Mouse (Mus musculus) intestine, embryonic 14.5 days (tissue): ENCODE measurements around the gene Ube2g2. TPM values are rescaled to one million over a fixed set of nuclear protein-coding genes. Genes with fewer than 3 reads are reported as not detected.

Source experiments
- ATAC-seq: fragments of 200-750 bp; cut with Nextera tagmentation; replicated peaks from 2 replicates; pipeline ENCODE4 v1.8.0; 2017; ENCODE audit warnings: low read depth, moderate number of reproducible peaks, moderate TSS enrichment, moderate library complexity; ENCODE audit not compliant: low FRiP score, low TSS enrichment
- DNase-seq: peaks from one replicate; pipeline ENCODE4 v3.0.0-alpha.2; 2018; ENCODE audit warnings: low spot score
- H3K27ac ChIP-seq: fragments of 300-500 bp; sonication (generic); 2 replicates; pipeline ENCODE4 v1.5.1; 2014; ENCODE audit warnings: low read depth, mild to moderate bottlenecking, control low read depth
- H3K27me3 ChIP-seq: fragments of 300-500 bp; sonication (generic); replicated peaks from 2 replicates; pipeline ENCODE4 v1.6.1; 2014; ENCODE audit warnings: low read length, control low read depth; ENCODE audit not compliant: control insufficient read depth, insufficient read depth
- H3K36me3 ChIP-seq: fragments of 300-500 bp; sonication (generic); 2 replicates; pipeline ENCODE4 v1.6.1; 2014; ENCODE audit warnings: low read length, control low read depth; ENCODE audit not compliant: control insufficient read depth, insufficient read depth
- H3K4me1 ChIP-seq: fragments of 300-500 bp; sonication (generic); replicated peaks from 2 replicates; pipeline ENCODE4 v1.6.1; 2014; ENCODE audit warnings: low read length, control low read depth, mixed read lengths; ENCODE audit not compliant: control insufficient read depth, insufficient read depth
- H3K4me2 ChIP-seq: fragments of 300-500 bp; sonication (generic); 2 replicates; pipeline ENCODE4 v1.6.1; 2014; ENCODE audit warnings: low read length
- H3K4me3 ChIP-seq: fragments of 300-500 bp; sonication (generic); 2 replicates; pipeline ENCODE4 v1.5.1; 2014; ENCODE audit warnings: low read depth, low read length, control low read depth, mixed read lengths
- H3K9ac ChIP-seq: fragments of 300-500 bp; sonication (generic); 2 replicates; pipeline ENCODE4 v1.6.1; 2014; ENCODE audit warnings: mild to moderate bottlenecking, low read length
- H3K9me3 ChIP-seq: fragments of 300-500 bp; sonication (generic); 2 replicates; pipeline ENCODE4 v1.6.1; 2016; ENCODE audit warnings: low read length, control low read depth; ENCODE audit not compliant: control insufficient read depth
- WGBS: fragments of 180-500 bp; shearing (Covaris S2); extraction: QIAGEN DNeasy Blood & Tissue Kit; methylation state at CpG from one replicate; pipeline ENCODE4 v1.1.7; 2014; 5-methylcytosine and 5-hydroxymethylcytosine counted together
- polyA plus RNA-seq: library from polyadenylated mRNA; unstranded; fragments of >200 nt; fragmentation: Nextera tagmentation; extraction: Ambion mirVana; gene quantifications from 2 replicates; pipeline ENCODE4 v1.2.1, GENCODE M21; 2014

The Ube2g2 gene
- polyA plus RNA-seq, 1 experiment from 2014 or later: 46.7 TPM

DNA sequence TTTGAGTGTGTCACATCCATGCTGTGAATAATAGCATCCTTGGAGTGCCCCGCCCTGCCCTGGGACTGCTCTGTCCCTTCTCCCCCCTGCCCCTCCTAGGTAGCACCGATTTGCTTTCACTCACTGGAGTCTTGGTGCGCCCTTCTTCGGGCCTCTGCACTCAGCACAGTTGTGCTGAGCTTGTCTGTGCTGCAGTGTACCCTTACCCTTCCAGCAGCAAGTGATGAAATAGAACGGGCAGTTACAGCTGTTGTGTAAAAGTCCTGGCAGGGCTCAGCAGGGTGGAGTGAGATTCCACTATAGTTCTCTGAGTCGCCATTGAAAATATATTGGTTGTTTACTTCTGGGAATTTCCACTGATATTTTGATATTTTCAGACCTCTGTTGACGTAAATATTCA, 4.0 kb downstream of the Ube2g2 start:
- WGBS: 78% methylated on average over 7 of the region's 7 CpGs

DNA sequence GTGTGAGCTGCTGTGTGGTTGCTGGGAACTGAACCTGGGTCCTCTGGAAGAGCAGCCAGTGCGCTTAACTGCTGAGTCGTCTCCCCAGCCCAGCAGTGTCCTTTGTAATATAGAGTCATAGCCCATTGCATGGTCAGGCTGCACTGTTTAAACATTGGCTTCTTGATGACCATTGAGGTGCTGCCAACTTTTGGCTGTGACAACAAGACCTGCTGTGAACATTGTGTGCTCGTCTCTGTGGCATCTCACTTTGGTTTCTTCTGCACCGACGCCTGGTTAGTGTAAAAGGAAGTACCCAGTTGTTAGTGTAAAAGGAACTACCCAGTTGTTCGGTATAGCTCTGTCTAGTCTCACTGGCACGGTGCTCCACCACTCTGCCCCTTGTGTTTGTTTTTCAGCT, 4.5 kb downstream of the Ube2g2 start:
- 78% methylated on average over 7 of the region's 7 CpGs for WGBS
- no peak overlapping the region for H3K27ac ChIP-seq

More for the DNA sequence above, 4.0 kb downstream of the Ube2g2 start:
- Histone ChIP-seq H3K27ac (no peak overlapping the region), H3K9me3 (no peaks in the 10 kb centered on the region), H3K27me3 (no peaks in the 10 kb centered on the region), H3K4me3 (no peak overlapping the region), H3K36me3 (peaks cover 11% of the 10 kb centered on the region), H3K4me2 (no peak overlapping the region), H3K4me1 (peaks cover 20% of the 10 kb centered on the region; the same call in 1 of the 2 replicates), H3K9ac (no peak overlapping the region)
- no peak for ATAC-seq
- no peak for DNase-seq

GRCm38 (mm10) chr10:77627497-77627896, 5.4 kb downstream of the Ube2g2 start:
- 54% methylated on average over 2 of the region's 2 CpGs for WGBS
- no peak overlapping the region for H3K4me2 ChIP-seq

More for the DNA sequence above, 4.5 kb downstream of the Ube2g2 start:
- H3K27me3 ChIP-seq: no peaks in the 10 kb centered on the region
- no peak overlapping the region for H3K4me3 ChIP-seq
- ATAC-seq (no peak), DNase-seq (no peak)
- H3K4me1 ChIP-seq: peaks cover 20% of the 10 kb centered on the region; the same call in 1 of the 2 replicates
- no peaks in the 10 kb centered on the region for H3K9me3 ChIP-seq
- no peak overlapping the region for H3K9ac ChIP-seq
- H3K36me3 ChIP-seq: peaks cover 16% of the 10 kb centered on the region
- no peak overlapping the region for H3K4me2 ChIP-seq

DNA sequence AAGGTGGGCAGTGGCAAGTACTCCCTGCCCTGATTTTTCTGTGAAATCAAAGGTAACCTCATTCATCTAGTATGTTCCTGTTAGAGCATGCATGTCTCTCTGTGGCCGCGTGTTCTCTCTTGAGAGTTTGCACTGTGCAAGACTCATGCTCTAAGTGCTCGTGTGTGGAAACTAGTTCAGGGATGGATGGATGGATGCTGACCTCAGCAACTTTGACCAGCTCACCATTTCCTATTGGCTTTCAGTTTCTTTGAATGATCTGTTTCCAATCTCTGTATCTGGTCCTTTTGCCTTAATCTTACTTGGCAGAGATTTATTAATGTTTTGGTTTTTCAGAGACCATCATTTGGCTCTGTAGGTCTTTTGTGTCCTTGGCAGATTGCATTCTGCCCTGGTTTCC, 7.1 kb downstream of the Ube2g2 start:
- H3K9ac ChIP-seq: no peak overlapping the region
- WGBS: 83% methylated on average over 3 of the region's 3 CpGs

More at GRCm38 (mm10) chr10:77627497-77627896, 5.4 kb downstream of the Ube2g2 start:
- ATAC-seq: peak; percentile 26
- Histone ChIP-seq H3K36me3 (peaks cover 24% of the 10 kb centered on the region), H3K4me1 (peaks cover 20% of the 10 kb centered on the region; the same call in 1 of the 2 replicates), H3K27ac (no peak overlapping the region), H3K4me3 (no peak overlapping the region), H3K9me3 (no peaks in the 10 kb centered on the region), H3K9ac (no peak overlapping the region), H3K27me3 (no peaks in the 10 kb centered on the region)
- DNase-seq: peak; percentile 88

DNA sequence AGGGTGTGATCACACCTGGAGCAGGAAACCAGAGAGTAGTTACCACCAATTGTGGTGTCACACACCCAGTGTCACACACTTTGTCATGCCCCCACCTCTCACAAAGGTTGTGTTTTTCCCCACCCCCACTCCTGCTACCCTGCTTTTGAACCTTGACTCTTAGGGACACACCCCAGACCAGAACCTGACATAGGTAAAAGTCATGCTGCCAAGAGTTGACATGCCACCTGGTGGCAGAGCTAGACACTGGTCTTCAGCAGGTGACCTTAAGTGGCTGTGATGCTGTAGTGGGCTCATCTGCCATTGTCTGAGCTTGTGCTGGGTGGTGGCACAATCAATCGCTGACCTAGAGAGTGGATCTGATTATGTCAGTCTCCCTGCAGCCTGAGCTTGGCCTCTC, 7.9 kb downstream of the Ube2g2 start:
- no peak overlapping the region for H3K9ac ChIP-seq
- DNase-seq (no peak), ATAC-seq (no peak)
- no peaks in the 10 kb centered on the region; the same call in 1 of the 2 replicates for H3K4me1 ChIP-seq
- H3K4me3 ChIP-seq: no peak overlapping the region
- no peaks in the 10 kb centered on the region for H3K9me3 ChIP-seq
- H3K36me3 ChIP-seq: peaks cover 41% of the 10 kb centered on the region
- no peak overlapping the region for H3K27ac ChIP-seq
- H3K4me2 ChIP-seq: no peak overlapping the region
- H3K27me3 ChIP-seq: no peaks in the 10 kb centered on the region
- 85% methylated on average over 1 of the region's 1 CpGs for WGBS

More for the DNA sequence above, 7.1 kb downstream of the Ube2g2 start:
- Histone ChIP-seq H3K4me1 (peaks cover 7% of the 10 kb centered on the region; the same call in 1 of the 2 replicates), H3K27me3 (no peaks in the 10 kb centered on the region), H3K4me3 (no peak overlapping the region), H3K27ac (no peak overlapping the region), H3K9me3 (no peaks in the 10 kb centered on the region), H3K4me2 (no peak overlapping the region), H3K36me3 (peaks cover 37% of the 10 kb centered on the region)
- no peak for DNase-seq
- no peak for ATAC-seq

GRCm38 (mm10) chr10:77634016-77634415, 11.9 kb downstream of the Ube2g2 start:
- no peak for DNase-seq
- no peaks in the 10 kb centered on the region for H3K9me3 ChIP-seq
- ATAC-seq: no peak
- WGBS: 78% methylated on average over 6 of the region's 6 CpGs
- H3K27me3 ChIP-seq: no peaks in the 10 kb centered on the region
- peaks cover 73% of the 10 kb centered on the region for H3K36me3 ChIP-seq
- H3K9ac ChIP-seq: no peak overlapping the region
- no peak overlapping the region for H3K4me2 ChIP-seq
- no peaks in the 10 kb centered on the region; the same call in 1 of the 2 replicates for H3K4me1 ChIP-seq
- no peak overlapping the region for H3K4me3 ChIP-seq
- no peak overlapping the region for H3K27ac ChIP-seq

- no peak overlapping the region for H3K27ac ChIP-seq
- H3K4me2 ChIP-seq: no peak overlapping the region
- H3K4me3 ChIP-seq: no peak overlapping the region
- H3K9ac ChIP-seq: no peak overlapping the region
- DNase-seq: no peak
- H3K27me3 ChIP-seq: no peaks in the 10 kb centered on the region
- H3K9me3 ChIP-seq: no peaks in the 10 kb centered on the region
- 70% methylated on average over 13 of the region's 13 CpGs for WGBS
- no peaks in the 10 kb centered on the region; the same call in 1 of the 2 replicates for H3K4me1 ChIP-seq
- H3K36me3 ChIP-seq: peaks cover 73% of the 10 kb centered on the region
- no peak for ATAC-seq
Observed at GRCm38 (mm10) chr10:77634452-77635231, 12.6 kb downstream of the Ube2g2 start.

GRCm38 (mm10) chr10:77636234-77636922, 14.3 kb downstream of the Ube2g2 start:
- 87% methylated on average over 7 of the region's 7 CpGs for WGBS
- H3K4me2 ChIP-seq: no peak overlapping the region
- H3K4me3 ChIP-seq: no peak overlapping the region
- no peak overlapping the region for H3K9ac ChIP-seq
- ATAC-seq (no peak), DNase-seq (no peak)
- H3K9me3 ChIP-seq: no peaks in the 10 kb centered on the region
- H3K27ac ChIP-seq: no peak overlapping the region
- H3K36me3 ChIP-seq: peaks cover 83% of the 10 kb centered on the region
- no peaks in the 10 kb centered on the region for H3K27me3 ChIP-seq
- H3K4me1 ChIP-seq: no peaks in the 10 kb centered on the region; the same call in 1 of the 2 replicates
